9 mouse cellular contexts compared by ENCODE assay signal in genomic region chr7:132286630-132287339, GRCm38 (mm10). TPM values are rescaled to one million over a fixed set of nuclear protein-coding genes. Genes with fewer than 3 reads are reported as not detected.
DNase-seq lines count a peak whose midpoint lies in the region; ATAC-seq lines count a peak whose summit lies in the region.
"Had no signal": no experiment of that assay in that cellular context is flagged by ENCODE, and none has a peak within 500 bp of the region (broad histone marks: within the 10 kb centered on the region; RNA-seq: fewer than 3 reads in every experiment).

No protein-coding gene starts in this region.

- no peaks in the 10 kb centered on the region for H3K9me3 ChIP-seq in kidney, embryonic 16.5 days (ENCODE audit: low read length)
- no peaks in the 10 kb centered on the region for H3K9me3 ChIP-seq in hindbrain, embryonic 12.5 days (replicated peaks)
- H3K9me3 ChIP-seq: limb, embryonic 13.5 days had no signal

- H3K36me3 ChIP-seq in kidney, embryonic 16.5 days (ENCODE audit: insufficient read depth, low read length), result no peaks in the 10 kb centered on the region
- H3K36me3 ChIP-seq in hindbrain, embryonic 12.5 days, result no peaks in the 10 kb centered on the region
- H3K36me3 ChIP-seq: limb, embryonic 13.5 days had no signal

- no peak overlapping the region for H3K4me3 ChIP-seq in kidney, embryonic 16.5 days (ENCODE audit: low read length)
- H3K4me3 ChIP-seq in brown adipose tissue, adult 24 weeks (ENCODE audit: insufficient read depth, low read depth, low read length), result no peak overlapping the region
- no peak overlapping the region for H3K4me3 ChIP-seq in hindbrain, embryonic 12.5 days
- H3K4me3 ChIP-seq: limb, embryonic 13.5 days had no signal

- 8% methylated on average over 14 of the region's 14 CpGs for WGBS in kidney, embryonic 16.5 days
- 41% methylated on average over 14 of the region's 14 CpGs for WGBS in hindbrain, embryonic 12.5 days

- DNase-seq in kidney, postnatal 14 days, result no peak
- peak; percentile 71 for DNase-seq in lung, postnatal 10 days
- DNase-seq in testis, postnatal 14 days (ENCODE audit: low spot score), result no peak
- no peak for DNase-seq in cerebellum, adult 9-11 months
- no peak for DNase-seq in adrenal gland, adult 8-10 months

- no peak overlapping the region; the same call in 1 of the 2 replicates for H3K9ac ChIP-seq in kidney, embryonic 16.5 days (replicated peaks; ENCODE audit: low read length)
- H3K9ac ChIP-seq in hindbrain, embryonic 12.5 days, result no peak overlapping the region
- H3K9ac ChIP-seq: limb, embryonic 13.5 days had no signal

- H3K4me1 ChIP-seq in kidney, embryonic 16.5 days (ENCODE audit: insufficient read depth, low read length), result peaks cover 77% of the 10 kb centered on the region
- peaks cover 47% of the 10 kb centered on the region for H3K4me1 ChIP-seq in brown adipose tissue, adult 24 weeks (ENCODE audit: control insufficient read depth, insufficient read depth, insufficient read length, low read length)
- H3K4me1 ChIP-seq in hindbrain, embryonic 12.5 days, result peaks cover 70% of the 10 kb centered on the region

- ATAC-seq in kidney, embryonic 16.5 days (ENCODE audit: low FRiP score, low TSS enrichment), result peak; percentile 83
- no peak for ATAC-seq in hindbrain, embryonic 12.5 days (ENCODE audit: low FRiP score)

- peak overlapping the region; percentile 77 for H3K27ac ChIP-seq in kidney, embryonic 16.5 days (ENCODE audit: low read length)
- H3K27ac ChIP-seq in brown adipose tissue, adult 24 weeks (replicated peaks; ENCODE audit: low read depth, low read length), result peak overlapping the region; percentile 45
- peak overlapping the region; percentile 37; the same call in 1 of the 2 replicates for H3K27ac ChIP-seq in hindbrain, embryonic 12.5 days
- H3K27ac ChIP-seq: limb, embryonic 13.5 days had no signal

- H3K4me2 ChIP-seq in kidney, embryonic 16.5 days (replicated peaks; ENCODE audit: low read depth, low read length), result no peak overlapping the region
- no peak overlapping the region for H3K4me2 ChIP-seq in hindbrain, embryonic 12.5 days (replicated peaks)
- H3K4me2 ChIP-seq: limb, embryonic 13.5 days had no signal

- no peaks in the 10 kb centered on the region for H3K27me3 ChIP-seq in kidney, embryonic 16.5 days (ENCODE audit: insufficient read depth, low read length)
- no peaks in the 10 kb centered on the region for H3K27me3 ChIP-seq in hindbrain, embryonic 12.5 days
- H3K27me3 ChIP-seq: limb, embryonic 13.5 days had no signal

RNA-seq across cellular contexts. Expression of gene Chst15, which starts 30.2 kb away (rescaled TPM):
- polyA plus RNA-seq in kidney, embryonic 16.5 days (2015; fragmentation: Nextera tagmentation; extraction: Ambion mirVana), result 19.7 and 21.0 TPM in 2 replicates
- 14.7 and 16.0 TPM in 2 replicates for polyA plus RNA-seq in brown adipose tissue, adult 24 weeks (2012; ENCODE audit: insufficient read depth, insufficient read length, missing spikeins)
- polyA plus RNA-seq in hindbrain, embryonic 12.5 days (2016; fragmentation: Nextera tagmentation; extraction: Ambion mirVana), result 28.6 and 29.8 TPM in 2 replicates
- 10 to 100 TPM; 43.2 to 63.6 (median 51.2) TPM for total RNA-seq in adrenal gland, adult 8-10 months (2022)
